Mouse (Mus musculus): ENCODE measurements around the gene Vwa3b. TPM values are rescaled to one million over a fixed set of nuclear protein-coding genes. Genes with fewer than 3 reads are reported as not detected.

Gene Vwa3b
- total RNA-seq, 2 experiments from 2014 or later = 4.9 to 6.6 TPM

GRCm38 (mm10) chr1:37117964-37118363, 91.6 kb downstream of the Vwa3b start:
- DNase-seq (ENCODE audit: low spot score in 2 of 2) = no peak

- peak; percentile 48 to 61 for DNase-seq (ENCODE audit: low spot score in 2 of 2)
Observed at GRCm38 (mm10) chr1:37122306-37122705, 95.9 kb downstream of the Vwa3b start.

- DNase-seq (ENCODE audit: low spot score in 2 of 2) = no peak
Observed at GRCm38 (mm10) chr1:37122798-37123197, 96.4 kb downstream of the Vwa3b start.

- DNase-seq (ENCODE audit: low spot score in 2 of 2) = no peak
Observed at GRCm38 (mm10) chr1:37124696-37125349, 98.4 kb downstream of the Vwa3b start.

GRCm38 (mm10) chr1:37130012-37130570, 103.7 kb downstream of the Vwa3b start:
- no peak for DNase-seq (ENCODE audit: low spot score in 2 of 2)

- DNase-seq (ENCODE audit: low spot score in 2 of 2) = no peak
Observed at GRCm38 (mm10) chr1:37131146-37131545, 104.8 kb downstream of the Vwa3b start.

GRCm38 (mm10) chr1:37132433-37132832, 106.0 kb downstream of the Vwa3b start:
- DNase-seq (ENCODE audit: low spot score in 2 of 2) = no peak

- DNase-seq (ENCODE audit: low spot score in 2 of 2) = no peak
Observed at GRCm38 (mm10) chr1:37145966-37146365, 119.6 kb downstream of the Vwa3b start.

- DNase-seq (ENCODE audit: low spot score in 2 of 2) = no peak
Observed at GRCm38 (mm10) chr1:37149866-37150265, 123.5 kb downstream of the Vwa3b start.

GRCm38 (mm10) chr1:37151896-37152295, 125.5 kb downstream of the Vwa3b start:
- DNase-seq (ENCODE audit: low spot score in 2 of 2) = no peak

GRCm38 (mm10) chr1:37166066-37166465, 139.7 kb downstream of the Vwa3b start:
- DNase-seq (ENCODE audit: low spot score in 2 of 2) = no peak

GRCm38 (mm10) chr1:37167918-37168317, 141.5 kb downstream of the Vwa3b start:
- DNase-seq (ENCODE audit: low spot score in 2 of 2) = no peak

- DNase-seq (ENCODE audit: low spot score in 2 of 2) = no peak
Observed at GRCm38 (mm10) chr1:37177874-37178273, 151.5 kb downstream of the Vwa3b start.

- no peak for DNase-seq (ENCODE audit: low spot score in 2 of 2)
Observed at GRCm38 (mm10) chr1:37179852-37180251, 153.5 kb downstream of the Vwa3b start.

- DNase-seq (ENCODE audit: low spot score in 2 of 2) = no peak
Observed at GRCm38 (mm10) chr1:37187050-37187449, 160.7 kb downstream of the Vwa3b start.

GRCm38 (mm10) chr1:37194607-37195006, 168.2 kb downstream of the Vwa3b start:
- DNase-seq (ENCODE audit: low spot score in 2 of 2) = peak in 1 of 2 experiments; percentile 16

GRCm38 (mm10) chr1:37201406-37201805, 175.0 kb downstream of the Vwa3b start:
- no peak for DNase-seq (ENCODE audit: low spot score in 2 of 2)

GRCm38 (mm10) chr1:37207743-37208142, 181.3 kb downstream of the Vwa3b start:
- no peak for DNase-seq (ENCODE audit: low spot score in 2 of 2)

- no peak for DNase-seq (ENCODE audit: low spot score in 2 of 2)
Observed at GRCm38 (mm10) chr1:37212375-37212774, 186.0 kb downstream of the Vwa3b start.

- DNase-seq (ENCODE audit: low spot score in 2 of 2) = no peak
Observed at GRCm38 (mm10) chr1:37214144-37214543, 187.7 kb downstream of the Vwa3b start, which contains the start of gene Cnga3. Cnga3 (plus strand) TSS chr1:37214434.

- DNase-seq (ENCODE audit: low spot score in 2 of 2) = peak; percentile 49 to 60
Observed at GRCm38 (mm10) chr1:37218386-37218785, 192.0 kb downstream of the Vwa3b start.

- no peak for DNase-seq (ENCODE audit: low spot score in 2 of 2)
Observed at GRCm38 (mm10) chr1:37219593-37219992, 193.2 kb downstream of the Vwa3b start.

Data from layer of hippocampus, postnatal 10 days (tissue).